Mouse (Mus musculus) G1E (cell line): ENCODE measurements around the gene Sac3d1.

Experiments
- CTCF ChIP-seq: IDR thresholded peaks from 2 replicates; pipeline ENCODE4 v1.5.1; 2012; ENCODE audit warnings: low read depth, low read length, inconsistent platforms, mixed read lengths
- GATA1 ChIP-seq: IDR thresholded peaks from 2 replicates; pipeline ENCODE4 v1.6.1; 2012; ENCODE audit warnings: borderline replicate concordance, low read length, inconsistent platforms, mixed read lengths
- POLR2AphosphoS5 ChIP-seq: IDR thresholded peaks from 2 replicates; pipeline ENCODE4 v1.6.1; 2012; ENCODE audit warnings: low read depth, low read length, inconsistent platforms; ENCODE audit not compliant: insufficient replicate concordance
- TAL1 ChIP-seq: conservative IDR thresholded peaks from 2 replicates; pipeline ENCODE4 v1.6.1; 2012; ENCODE audit warnings: low read depth, low read length, inconsistent platforms, mixed read lengths

DNA sequence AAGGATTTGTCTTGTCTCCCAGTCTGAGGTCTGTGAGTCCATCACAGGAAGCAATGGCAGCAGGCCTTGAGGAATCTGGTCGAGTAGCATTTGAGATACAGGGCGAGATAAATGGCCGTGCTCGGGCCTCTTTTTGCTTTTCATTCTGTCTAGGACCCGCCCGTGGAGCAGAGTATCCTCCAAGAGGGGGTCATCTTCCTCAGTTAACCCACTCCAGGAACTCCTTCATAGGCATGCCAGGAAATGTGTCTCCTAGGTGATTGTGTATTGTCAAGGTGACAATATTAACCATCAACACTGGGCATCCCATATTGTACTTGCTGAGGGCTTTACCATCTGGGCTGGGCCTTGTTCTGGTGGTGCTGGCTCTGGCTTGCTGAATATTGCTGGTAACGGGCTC is 24.3 kb downstream of the Sac3d1 start, which contains the start of gene AC131692.1:
- TF ChIP-seq CTCF, result no peak
- no peak for TF ChIP-seq GATA1
- TF ChIP-seq TAL1, result no peak
- no peak for TF ChIP-seq POLR2AphosphoS5
